Mouse (Mus musculus) E14TG2a.4 (cell line): ENCODE measurements at regions not wholly inside any gene's neighbourhood (a gene's known extent, or its start where the extent isn't known, plus 50 kb on each side); places are given as distances from the start of the nearest gene placed in this dataset.

Source experiments
- CTCF ChIP-seq: conservative IDR thresholded peaks from 2 replicates; pipeline ENCODE4 v1.5.1; 2014; ENCODE audit warnings: low read length
- POU5F1 ChIP-seq: IDR thresholded peaks from 2 replicates; pipeline ENCODE4 v1.6.1; 2014; ENCODE audit warnings: low read length, borderline replicate concordance

- TF ChIP-seq CTCF (no peak), POU5F1 (no peak)
Observed at GRCm38 (mm10) chr13:115606441-115606840, 504.7 kb upstream of the Itga1 start.
